Mouse (Mus musculus): ENCODE results near the gene Gm17349.

DNA sequence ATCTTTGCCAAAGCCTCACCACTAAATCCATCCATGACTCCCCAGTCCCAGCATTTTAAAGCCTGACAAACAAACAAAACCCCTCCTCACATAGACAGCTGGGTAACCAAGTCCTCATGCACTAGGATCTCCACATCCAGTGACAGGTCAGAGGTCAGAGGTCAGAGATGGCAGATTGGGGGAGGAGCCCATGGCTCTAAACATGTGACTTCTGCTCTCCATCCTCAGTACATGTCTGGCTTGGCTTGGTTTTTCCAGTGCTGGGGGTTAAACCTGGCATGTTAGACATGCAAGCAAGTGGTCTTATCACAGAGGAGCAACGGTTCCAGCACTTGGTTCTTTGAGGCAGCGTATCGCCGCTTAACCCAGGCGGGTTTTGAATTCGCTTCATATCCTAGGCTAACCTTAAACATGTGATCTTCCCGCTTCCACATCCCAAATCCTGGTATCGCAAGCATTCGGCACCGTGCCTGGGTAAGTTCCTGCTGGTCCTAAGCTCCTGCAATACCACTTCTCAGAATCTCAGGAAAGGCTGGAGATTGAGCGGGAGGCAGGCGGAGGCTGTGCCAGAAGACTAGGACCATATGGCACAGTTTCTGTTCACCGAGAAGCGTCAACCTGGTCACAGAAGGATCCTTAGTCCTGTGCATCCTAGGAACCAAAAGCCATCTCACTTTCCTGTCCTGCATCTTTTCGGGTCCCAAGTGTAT lies 44.0 kb downstream of the Gm17349 start:
- TF ChIP-seq CTCF (IDR thresholded peaks at IDR 0.05; ENCODE audit: low read depth, low read length) (no peak), GATA1 (IDR thresholded peaks at IDR 0.05; ENCODE audit: borderline replicate concordance, low read length) (no peak), POLR2AphosphoS5 (IDR thresholded peaks at IDR 0.05; ENCODE audit: insufficient replicate concordance, low read depth, low read length) (no peak), TAL1 (conservative IDR thresholded peaks at IDR 0.05; ENCODE audit: low read depth, low read length) (no peak)
